Mouse (Mus musculus) heart, postnatal 25 days (tissue): ENCODE measurements at regions not wholly inside any gene's neighbourhood (a gene's known extent, or its start where the extent isn't known, plus 50 kb on each side); places are given as distances from the start of the nearest gene placed in this dataset.
"Not testable (repeated sequence)": the region's sequence is repeated elsewhere in the genome, so short reads cannot be mapped to it uniquely, and the experiment has no call there.

Experiments
- DNase-seq: peaks from one replicate; pipeline ENCODE4 v3.0.0; 2022; ENCODE audit warnings: low spot score
- intact Hi-C: fragments of 180-260 bp; cut with DNase I; formaldehyde crosslinking; loops from one replicate; pipeline ENCODE4 v1.15.1; 2025

DNA sequence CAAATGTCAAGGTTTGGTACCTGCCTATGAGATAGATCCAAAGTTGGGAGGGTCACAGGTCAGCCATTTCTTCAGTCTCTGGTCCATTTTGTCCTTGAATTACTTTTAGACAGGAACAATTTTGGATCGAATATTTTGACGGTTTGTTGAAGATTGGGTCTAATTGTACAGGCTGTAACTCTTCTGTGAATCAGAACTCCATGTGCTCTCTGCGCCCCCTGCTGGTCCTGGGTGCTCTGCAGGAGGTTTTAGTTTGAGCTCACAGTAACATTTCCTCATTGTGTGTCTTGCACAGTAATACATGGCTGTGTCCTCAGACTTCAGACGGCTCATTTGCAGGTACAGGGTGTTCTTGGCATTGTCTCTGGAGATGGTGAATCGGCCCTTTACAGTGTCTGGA is 158.1 kb downstream of the Adam6a start:
- DNase-seq, intact Hi-C loops: not testable (repeated sequence)

DNA sequence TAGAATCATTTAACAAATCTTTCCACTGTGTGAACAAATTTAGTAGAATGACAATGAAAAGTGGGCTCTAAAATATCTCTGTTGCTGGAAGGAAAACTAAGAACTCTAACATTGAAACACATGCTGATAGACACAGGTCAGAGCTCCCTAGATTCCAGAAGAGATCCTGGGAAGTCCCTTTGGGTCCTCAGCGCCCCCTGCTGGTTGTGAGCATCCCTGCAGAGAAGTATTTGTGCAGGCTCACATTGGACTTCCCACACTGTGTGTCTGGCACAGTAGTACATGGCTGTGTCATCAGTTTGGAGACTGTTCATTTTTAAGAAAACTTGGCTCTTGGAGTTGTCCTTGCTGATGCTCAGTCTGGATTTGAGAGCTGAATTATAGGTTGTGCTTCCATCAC is 172.7 kb downstream of the Adam6a start:
- DNase-seq, result not testable (repeated sequence)
- intact Hi-C loops, result loop anchor here (2.0 kb wide), 1 partner anchor 104 kb away; no protein-coding TSS in a partner anchor

DNA sequence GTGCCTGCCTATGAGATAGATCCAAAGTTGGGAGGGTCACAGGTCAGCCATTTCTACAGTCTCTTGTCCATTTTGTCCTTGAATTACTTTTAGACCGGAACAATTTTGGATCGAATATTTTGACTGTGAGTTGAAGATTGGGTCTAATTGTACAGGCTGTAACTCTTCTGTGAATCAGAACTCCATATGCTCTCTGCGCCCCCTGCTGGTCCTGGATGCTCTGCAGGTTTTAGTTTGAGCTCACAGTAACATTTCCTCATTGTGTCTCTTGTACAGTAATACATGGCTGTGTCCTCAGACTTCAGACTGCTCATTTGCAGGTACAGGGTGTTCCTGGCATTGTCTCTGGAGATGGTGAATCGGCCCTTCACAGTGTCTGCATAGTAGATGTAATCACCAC is 192.1 kb downstream of the Adam6a start:
- intact Hi-C loops, result no loop called here

DNA sequence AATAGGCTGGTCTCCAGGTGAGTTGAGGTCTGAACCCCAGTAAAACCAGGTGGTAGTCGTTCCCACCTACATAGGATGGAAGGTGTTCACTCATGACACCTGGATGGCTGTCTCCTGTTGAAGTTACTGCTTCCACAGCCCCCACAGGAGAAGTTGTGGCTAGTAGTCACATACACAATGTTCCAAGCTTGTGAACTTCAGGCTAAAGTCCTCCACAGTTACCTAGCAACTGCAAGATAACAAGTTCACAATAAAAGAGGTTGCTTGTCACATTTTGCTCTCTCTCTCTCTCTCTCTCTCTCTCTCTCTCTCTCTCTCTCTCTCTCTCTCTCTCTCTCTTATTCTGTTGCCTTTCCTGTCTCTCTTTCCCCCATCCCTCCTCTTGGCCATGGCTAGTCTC is 202.6 kb downstream of the Adam6a start:
- DNase-seq, result no peak
- intact Hi-C loops, result no loop called here

More for the DNA sequence above, 192.1 kb downstream of the Adam6a start:
- DNase-seq, result no peak

DNA sequence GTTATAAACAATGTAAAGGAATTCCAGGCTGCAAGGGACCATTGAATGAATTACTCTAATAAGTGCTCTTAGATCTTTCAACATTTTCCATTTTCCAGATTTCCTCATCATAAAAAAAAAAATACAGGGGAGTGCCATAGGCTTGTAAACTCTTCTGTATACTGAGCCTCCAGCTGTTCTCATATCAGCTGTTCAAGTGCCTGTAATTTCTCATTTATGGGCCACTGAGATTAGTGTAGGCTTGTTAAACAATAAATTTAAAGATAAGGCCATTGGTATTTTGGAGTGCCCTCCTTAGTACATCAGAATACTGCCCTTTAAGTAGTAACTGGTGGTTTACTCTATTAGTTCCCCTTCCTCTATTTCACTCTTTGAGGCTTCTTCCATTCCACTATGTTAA is 204.3 kb downstream of the Adam6a start:
- intact Hi-C loops, result no loop called here
- no peak for DNase-seq

DNA sequence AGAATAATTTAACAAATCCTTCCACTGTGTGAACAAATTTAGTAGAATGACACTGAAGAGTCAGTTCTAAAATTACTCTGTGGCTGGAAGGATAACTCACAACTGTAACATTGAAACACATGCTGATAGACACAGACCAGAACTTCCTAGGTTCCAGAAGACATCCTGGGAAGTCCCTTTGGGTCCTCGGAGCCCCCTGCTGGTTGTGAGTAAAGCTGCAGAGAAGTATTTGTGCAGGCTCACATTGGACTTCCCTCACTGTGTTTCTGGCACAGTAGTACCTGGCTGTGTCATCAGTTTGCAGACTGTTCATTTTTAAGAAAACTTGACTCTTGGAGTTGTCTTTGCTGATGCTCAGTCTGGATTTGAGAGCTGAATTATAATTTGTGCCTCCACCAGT is 225.9 kb downstream of the Adam6a start:
- intact Hi-C loops, result no loop called here
- DNase-seq, result no peak

DNA sequence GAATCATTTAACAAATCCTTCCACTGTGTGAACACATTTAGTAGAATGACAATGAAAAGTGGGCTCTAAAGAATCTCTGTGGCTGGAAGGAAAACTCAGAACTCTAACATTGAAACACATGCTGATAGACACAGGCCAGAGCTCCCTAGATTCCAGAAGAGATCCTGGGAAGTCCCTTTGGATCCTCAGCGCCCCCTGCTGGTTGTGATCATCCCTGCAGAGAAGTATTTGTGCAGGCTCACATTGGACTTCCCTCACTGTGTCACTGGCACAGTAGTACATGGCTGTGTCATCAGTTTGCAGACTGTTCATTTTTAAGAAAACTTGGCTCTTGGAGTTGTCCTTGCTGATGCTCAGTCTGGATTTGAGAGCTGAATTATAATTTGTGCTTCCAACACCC is 252.2 kb downstream of the Adam6a start:
- intact Hi-C loops, DNase-seq: not testable (repeated sequence)

DNA sequence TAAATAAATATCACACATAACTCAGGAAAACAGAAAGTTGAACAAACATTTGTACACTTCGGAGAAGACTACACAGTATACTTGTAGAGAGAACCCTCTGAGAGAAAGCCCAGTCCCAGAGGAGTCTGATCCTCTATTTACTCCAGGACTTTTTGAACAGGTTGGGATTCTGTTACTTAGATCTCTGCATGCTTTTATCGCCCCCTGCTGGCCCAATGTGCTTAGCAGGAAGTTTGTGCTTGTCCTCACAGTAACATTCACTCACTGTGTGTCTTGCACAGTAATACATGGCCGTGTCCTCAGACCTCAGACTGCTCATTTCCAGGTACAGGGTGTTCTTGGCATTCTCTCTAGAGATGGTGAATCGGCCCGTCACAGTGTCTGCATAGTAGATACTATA is 282.7 kb downstream of the Adam6a start:
- no peak for DNase-seq
- intact Hi-C loops, result no loop called here

DNA sequence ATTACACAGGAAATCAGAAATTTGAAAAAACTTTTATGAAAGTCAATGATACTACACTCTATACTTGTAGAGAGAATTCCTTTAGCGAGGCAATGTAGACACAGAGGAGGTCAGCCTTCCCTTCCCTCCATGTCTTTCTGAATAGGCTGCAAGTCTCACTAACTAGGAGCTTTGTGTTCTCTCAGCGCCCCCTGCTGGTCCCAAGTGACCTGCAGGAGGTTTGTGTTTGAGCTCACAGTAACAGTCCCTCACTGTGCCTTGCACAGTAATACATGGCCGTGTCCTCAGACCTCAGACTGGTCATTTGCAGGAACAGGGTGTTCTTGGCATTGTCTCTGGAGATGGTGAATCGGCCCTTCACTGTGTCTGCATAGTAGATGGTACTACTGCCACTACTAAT is 315.2 kb downstream of the Adam6a start:
- no peak for DNase-seq

DNA sequence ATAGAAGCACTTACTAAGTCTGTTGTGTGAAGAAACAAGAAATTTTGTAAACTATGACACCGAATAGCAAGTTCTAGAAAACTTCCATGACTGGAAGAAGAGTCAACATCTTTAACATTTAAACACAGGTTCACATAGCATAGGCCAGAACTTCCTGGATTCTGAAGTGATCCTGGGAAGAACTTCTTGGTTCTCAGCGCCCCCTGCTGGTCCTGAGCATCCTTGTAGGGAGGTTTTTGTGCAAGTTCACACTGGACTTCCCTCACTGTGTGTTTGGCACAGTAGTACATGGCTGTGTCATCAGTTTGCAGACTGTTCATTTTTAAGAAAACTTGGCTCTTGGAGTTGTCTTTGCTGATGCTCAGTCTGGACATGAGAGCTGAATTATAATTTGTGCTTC is 335.1 kb downstream of the Adam6a start:
- intact Hi-C loops, result no loop called here
- DNase-seq, result no peak

More for the DNA sequence above, 315.2 kb downstream of the Adam6a start:
- intact Hi-C loops, result no loop called here

DNA sequence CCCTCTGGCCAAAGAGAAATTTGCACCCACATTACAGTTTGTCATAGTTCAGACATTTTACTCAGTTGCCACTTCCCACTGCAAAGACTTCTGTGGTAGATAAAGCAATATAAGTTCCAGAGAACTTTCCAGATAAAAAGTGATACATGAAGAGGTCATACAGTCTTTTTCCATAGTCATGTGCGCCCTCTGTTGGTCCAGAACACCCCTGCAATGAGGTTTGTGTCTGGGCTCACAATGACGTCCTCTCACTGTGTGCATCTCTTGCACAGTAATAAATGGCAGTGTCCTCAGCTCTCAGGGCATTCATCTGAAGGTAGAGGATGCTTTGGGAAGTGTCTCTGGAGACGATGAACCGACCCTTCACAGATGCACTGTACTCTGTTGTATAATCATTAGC is 352.4 kb downstream of the Adam6a start:
- intact Hi-C loops, result no loop called here
- DNase-seq, result no peak

DNA sequence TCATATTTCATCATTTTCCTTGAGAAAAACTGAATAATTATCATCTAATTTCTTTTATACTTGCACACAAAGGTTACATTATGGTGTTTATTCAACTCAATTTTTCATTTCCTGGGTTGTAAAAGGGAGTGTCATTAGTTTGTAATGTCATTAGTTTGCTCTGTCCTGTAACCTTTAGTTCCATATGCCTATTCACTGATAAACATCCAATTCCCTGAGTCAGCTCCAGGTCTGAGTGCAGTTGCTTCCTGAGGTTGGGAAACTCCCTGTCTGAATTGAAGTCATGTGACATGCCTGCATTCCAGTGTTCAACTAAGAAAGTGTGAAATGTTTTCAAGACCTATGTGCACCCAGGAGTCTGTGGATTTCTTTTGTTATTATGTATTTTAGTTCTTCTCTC is 362.8 kb downstream of the Adam6a start:
- no peak for DNase-seq
- intact Hi-C loops, result no loop called here

DNA sequence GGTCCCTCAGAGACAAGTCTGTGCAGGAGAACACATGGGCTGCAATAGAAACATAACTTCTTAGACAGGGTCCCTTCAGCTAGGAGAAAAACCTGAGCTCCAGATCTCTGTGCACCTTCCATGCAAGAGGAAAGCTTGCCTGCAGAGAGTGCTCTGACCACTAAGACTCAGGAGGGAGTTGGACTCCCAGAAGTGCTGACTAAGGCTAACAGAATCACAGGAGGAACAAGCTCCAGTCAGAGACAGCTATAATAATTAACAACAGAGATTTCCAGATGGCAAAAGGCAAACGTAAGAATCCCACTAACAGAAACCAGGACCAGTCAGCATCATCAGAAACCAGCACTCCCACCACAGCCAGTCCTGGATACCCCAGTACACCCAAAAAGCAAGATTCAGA is 364.0 kb downstream of the Adam6a start:
- intact Hi-C loops, result no loop called here

DNA sequence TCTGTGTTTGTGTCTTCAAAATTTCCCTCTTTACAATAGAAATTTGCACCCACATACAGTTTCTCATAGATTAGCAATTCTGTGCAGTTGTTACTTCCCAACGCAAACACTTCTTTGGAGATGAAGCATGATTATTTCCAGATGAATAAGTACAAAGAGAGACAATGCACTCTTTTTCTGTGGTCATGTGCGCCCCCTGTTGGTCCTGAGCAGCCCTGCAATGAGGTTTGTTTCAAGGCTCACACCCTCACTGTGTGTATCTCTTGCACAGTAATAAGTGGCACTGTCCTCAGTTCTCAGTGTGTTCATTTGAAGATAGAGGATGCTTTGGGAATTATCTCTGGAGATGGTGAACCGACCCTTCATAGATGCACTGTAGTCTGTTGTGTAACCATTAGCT is 368.1 kb downstream of the Adam6a start:
- intact Hi-C loops, result no loop called here
- no peak for DNase-seq

More for the DNA sequence above, 364.0 kb downstream of the Adam6a start:
- DNase-seq, result no peak

DNA sequence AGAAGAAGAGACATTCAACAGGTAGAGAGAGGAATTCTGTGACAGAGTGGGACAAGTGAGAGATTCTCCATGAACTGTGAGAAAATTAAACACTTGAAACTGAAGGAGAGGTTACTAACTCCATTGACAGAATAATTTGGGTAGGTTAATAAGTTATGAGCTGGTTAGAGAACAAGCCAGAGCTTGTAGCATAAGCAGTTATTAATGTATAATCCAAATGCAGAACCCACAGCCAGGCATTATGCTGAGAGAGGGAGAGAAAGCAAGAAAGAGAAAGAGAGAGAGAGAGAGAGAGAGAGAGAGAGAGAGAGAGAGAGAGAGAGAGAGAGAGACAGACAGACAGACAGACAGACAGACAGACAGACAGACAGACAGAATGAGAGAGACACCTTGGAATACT is 397.0 kb downstream of the Adam6a start:
- no peak for DNase-seq
- intact Hi-C loops, result loop anchor here (5.0 kb wide), 1 partner anchor 52 kb away; no protein-coding TSS in a partner anchor

DNA sequence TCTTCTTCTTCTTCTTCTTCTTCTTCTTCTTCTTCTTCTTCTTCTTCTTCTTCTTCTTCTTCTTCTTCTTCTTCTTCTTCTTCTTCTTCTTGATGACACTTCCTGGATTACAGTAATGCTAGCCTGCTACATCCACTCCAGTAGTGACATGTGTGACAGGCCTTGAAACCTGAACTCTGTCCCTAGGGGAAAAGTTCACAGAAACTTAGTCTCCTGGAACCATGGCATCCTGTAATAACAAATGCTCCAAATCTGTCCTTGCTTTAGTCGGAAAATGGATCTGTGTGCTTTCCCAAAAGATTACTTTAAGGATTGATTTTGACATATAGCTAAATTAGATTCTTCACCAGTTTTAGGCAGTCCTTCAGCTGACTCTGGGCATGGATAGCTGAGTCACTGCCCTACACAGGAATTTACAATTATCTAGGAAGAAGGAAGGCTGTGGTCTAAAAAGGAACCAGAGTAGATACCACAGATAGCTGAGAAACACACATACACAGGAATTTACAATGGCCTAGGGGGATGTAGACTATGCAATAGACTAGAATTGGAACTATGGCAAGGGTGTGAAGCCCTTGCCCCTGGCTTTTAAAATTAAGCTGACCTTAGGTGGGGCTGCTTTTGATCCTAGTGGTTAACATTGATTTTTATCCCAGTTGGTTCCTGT is 400.1 kb downstream of the Adam6a start:
- DNase-seq, result not testable (repeated sequence)
- intact Hi-C loops, result loop anchor here (2.0 to 5.0 kb wide), 2 partner anchors 49 to 67 kb away; no protein-coding TSS in a partner anchor

DNA sequence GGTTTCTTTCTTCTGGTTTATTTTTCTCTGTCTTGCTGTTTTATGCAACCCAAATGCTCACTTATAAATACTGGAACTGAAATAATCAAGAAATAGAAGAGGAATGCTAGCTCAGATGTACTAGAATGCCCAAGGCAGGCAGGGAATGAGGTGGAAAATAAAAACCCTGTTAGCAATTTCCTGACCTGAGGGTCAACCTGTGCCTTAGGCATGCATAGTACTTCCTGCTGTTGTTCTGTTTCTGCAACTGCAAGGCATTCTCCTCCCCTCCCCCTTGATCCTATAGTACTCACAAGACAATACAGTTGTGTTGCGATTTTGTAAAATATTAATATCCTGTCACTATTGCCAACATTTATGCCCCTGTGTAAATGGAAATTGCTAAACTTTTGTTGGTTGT is 402.1 kb downstream of the Adam6a start:
- DNase-seq, result not testable (repeated sequence)
- intact Hi-C loops, result loop anchor here (2.0 kb wide), 1 partner anchor 65 kb away; no protein-coding TSS in a partner anchor

DNA sequence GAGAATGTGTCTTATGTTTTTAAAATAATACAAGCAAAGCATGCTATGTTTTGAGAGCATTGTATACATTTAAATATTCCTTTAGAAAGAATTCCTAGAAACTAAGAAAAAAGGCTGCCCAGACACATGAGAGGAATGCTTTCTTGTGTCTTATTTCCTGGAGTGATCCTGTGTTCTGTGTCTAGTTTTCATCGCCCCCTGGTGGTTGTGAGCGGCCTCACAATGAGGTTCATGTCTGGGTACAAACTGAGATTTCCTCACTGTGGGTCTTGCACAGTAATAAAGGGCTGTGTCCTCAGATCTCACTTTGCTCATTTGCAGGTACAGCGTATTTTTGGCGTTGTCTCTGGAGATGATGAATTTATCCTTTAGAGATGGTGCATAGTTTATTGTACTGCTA is 404.3 kb downstream of the Adam6a start:
- DNase-seq, intact Hi-C loops: not testable (repeated sequence)

DNA sequence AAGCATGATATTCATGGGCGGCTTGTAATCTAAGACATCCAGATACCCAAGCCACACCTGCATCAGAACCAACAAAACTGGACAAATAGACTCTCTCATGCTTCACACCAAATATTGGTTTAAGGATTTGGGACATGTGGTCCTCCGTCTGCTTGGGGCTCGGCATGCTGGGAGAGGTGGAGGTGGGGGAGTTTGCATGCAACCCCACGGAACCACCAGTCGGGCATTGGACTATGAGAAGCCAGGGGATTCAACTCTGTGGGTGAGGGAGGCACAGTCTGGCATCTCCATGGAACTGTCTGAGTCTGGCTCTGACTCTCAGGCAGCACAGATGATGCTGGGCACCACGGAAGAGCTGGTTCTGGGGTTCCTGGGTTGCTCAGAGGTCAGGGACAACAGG is 430.6 kb downstream of the Adam6a start:
- no peak for DNase-seq
- intact Hi-C loops, result no loop called here

DNA sequence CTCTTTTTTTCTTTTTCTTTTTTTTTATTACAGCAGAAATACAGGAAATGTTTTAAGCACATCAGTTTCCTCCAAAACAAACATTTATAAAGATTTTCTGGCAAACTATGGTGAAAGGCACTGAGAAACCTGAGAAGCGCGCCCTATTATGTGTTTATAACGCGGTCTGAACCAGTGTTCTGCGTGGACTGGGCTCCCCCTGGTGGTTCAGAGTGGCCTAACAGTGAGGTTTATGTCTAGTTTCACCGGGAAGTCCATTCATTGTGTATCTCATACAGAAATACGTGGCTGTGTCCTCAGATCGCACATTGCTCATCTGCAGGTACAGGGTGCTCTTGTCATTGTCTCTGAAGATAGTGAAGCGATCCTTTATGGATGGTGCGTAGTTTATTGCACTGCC is 437.9 kb downstream of the Adam6a start:
- intact Hi-C loops, result loop anchor here (2.0 to 5.0 kb wide), 2 partner anchors 65 to 759 kb away; no protein-coding TSS in a partner anchor

DNA sequence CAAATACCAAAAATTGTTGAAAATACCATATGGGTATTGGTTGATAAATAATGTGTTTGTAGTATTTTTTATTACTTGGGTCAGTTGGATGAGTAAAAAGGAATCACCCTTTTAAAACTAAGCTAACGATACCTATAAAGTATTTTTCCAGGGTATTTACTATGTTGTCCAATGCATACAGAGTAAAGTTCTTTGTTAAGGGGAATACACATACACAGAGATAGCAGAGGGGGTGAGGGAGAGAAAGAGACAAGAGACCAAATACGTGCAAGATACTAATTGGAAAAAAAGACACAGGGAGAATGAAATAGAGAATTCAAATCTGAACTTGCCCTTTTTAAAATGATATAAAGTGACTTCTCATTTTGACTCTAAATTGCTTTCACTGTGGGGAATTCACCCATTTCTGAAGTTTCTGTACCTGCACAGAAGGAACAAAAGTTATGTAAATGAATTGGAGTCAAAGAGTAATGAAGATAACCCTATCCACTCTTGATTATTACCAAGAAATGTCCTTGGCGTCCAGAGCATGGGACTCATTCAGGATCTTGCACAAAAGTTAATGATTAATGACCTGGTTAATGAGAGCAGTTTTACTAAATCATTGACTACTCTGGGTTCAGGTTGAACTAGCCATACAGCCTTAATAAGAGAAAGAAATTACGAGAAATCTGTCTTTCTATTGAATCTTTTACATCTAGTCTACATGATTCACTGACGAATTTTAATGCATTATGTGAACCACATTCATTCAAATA is 443.7 kb downstream of the Adam6a start:
- no peak for DNase-seq
- intact Hi-C loops, result no loop called here

More for the DNA sequence above, 437.9 kb downstream of the Adam6a start:
- not testable (repeated sequence) for DNase-seq
